Mouse (Mus musculus) mouse trophoblast stem cell (cell line): ENCODE results near the gene S100a6.

Experiments used
- in situ Hi-C, 2 experiments: fragments of 300-500 bp; cut with MseI, MboI; formaldehyde crosslinking; loops; 2 replicates in 1 of 2; 3 replicates in 1 of 2; pipeline ENCODE4 v1.15.1; 2025

Gene S100a6

DNA sequence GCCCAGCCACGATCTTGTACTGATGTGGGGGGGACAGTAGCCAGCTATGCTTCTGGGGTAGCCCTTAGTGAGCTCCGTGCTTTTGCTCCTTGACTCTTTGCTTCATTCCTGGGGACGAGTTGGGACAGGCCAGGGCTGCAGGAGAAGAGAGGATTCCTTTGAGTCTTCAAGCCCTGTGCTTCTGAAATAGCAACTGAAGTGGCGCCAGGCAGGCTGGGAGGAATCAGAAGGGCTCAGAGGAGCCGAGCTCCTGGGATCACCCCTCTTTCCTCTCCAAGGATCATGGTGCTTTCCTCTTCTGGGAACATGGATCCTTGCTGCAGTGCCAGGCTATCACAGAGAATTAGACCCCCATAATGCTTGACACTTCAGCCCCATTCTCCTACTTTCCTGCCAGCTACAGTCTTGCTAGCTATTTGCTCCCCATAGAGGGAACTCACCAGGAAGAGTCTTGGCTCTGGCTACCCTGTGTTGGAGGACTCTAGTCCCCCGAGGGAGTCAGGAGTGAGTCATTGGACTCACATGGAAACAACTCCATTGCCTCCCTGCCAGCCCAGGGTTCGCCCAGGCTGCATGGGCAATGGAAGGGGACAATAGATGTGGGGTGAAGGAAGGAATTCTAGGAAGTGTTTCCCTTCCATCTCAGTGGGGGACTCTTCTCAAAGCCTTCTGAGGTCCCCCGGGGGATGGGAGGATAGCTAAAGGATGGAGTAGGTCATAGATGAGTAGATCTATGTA, 12.1 kb upstream of the S100a6 start:
- in situ Hi-C loops: no loop called here

DNA sequence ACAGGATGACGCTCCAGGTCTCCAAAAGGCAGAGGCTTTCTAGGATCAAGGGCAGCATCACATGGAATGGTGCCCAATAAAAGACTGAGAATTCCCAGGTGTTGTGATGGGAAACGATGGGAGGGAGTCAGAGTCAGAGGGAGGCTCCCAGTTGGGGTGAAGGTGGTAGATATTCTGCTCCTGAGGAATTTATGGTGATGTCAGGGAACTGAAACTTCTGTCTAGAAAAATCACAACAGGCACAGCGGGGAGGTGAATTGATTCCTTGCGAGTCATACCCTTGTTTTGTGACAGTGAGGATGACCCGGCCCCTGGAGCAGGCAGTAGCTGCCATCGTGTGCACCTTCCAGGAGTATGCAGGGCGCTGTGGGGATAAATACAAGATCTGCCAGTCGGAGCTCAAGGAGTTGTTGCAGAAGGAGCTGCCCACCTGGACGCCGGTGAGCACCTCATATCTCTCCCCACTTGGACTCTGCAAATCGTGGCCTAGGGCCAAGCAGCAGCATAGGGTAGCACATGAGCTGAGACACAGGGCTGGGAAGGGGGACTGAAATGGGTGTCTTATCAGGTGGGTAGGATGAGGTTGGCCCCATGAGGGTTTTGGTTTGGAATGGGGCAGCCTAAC, 11.1 kb upstream of the S100a6 start, which contains the start of gene Gm42674:
TSS of gene Gm42674 (plus strand) at position 419 of the 625 bp plus-strand sequence.
- in situ Hi-C loops: no loop called here

DNA sequence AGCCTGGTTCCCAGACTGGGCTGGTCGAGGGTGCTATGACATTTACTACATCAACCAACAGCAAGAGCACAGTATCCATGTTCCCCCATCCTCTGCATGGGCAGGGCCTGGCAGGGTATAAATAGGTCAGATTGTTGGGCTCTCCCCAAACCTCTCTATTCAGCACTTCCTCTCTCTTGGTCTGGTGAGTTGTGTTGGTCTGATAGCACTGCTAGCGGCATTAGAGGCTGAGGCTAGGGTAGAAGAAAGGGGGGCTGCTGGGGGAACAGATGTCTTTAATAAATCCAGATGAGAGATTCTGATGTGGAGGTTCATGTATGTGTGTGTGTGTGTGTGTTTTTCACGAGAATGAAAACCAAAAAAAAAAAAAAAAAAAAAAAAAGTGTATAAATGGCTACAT, 9.1 kb upstream of the S100a6 start, which contains the start of gene S100a4:
TSS of gene S100a4 (plus strand) at position 149 of the 400 bp plus-strand sequence.
- in situ Hi-C loops: no loop called here

DNA sequence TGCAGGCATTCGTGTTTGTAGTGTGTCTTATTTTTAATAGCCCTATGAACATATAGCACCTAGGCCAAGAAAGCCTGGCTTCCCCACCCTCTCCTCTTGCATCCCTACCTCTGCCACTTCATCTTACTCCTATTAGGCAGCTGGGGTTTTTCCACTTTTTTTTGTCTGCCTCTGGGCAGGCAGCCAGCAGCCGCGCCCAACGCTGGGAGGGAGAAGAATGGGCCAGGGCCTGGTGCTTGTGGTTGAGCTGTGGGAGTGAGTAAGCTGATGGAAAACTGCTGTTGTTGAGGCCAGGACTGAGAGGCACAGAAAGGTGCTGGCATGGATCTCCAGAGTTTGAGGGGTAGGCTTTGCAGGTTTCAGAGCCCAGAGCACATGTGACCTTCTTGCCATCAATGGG, 8.3 kb upstream of the S100a6 start:
- in situ Hi-C loops: no loop called here

DNA sequence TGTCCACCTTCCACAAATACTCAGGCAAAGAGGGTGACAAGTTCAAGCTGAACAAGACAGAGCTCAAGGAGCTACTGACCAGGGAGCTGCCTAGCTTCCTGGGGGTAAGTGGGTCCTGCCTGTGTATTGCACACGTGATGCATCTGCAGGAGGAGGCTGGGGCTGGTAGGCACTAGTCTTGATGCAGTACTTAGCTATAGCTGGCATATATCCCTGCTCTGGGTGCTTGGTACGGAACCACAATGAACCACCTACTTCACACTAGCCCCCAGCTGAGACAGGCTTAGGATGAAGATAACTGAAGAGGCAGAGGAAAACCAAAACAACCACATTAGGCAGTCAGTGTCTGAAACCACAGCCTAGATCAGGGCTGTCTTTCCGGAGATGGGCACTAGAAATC, 7.6 kb upstream of the S100a6 start:
- in situ Hi-C loops: no loop called here

DNA sequence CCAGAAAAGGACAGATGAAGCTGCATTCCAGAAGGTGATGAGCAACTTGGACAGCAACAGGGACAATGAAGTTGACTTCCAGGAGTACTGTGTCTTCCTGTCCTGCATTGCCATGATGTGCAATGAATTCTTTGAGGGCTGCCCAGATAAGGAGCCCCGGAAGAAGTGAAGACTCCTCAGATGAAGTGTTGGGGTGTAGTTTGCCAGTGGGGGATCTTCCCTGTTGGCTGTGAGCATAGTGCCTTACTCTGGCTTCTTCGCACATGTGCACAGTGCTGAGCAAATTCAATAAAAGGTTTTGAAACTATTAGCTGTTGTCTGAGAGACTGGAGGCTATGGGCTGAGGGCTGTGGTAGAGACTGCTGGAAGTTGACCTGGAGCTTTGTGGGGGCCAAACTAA, 6.9 kb upstream of the S100a6 start:
- in situ Hi-C loops: no loop called here

DNA sequence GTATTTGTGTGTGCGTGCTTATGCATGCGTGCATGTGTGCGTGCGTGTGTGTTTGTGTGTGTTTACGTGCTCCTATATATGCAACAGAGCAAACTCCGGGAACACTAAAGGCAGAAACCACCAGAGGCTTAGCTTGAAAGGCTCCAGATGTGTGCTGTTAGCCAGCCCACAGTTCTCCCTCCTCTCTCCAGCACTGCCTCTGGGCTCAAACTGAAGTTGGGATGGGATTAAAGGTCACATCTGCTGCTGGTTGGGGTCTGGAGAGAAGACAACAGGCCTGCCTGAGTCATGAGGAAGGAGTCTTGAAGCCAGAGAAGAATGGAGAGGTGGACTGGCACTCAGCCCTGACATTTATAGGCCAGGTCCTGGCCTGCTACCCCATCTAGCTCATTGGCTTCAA, 6.5 kb upstream of the S100a6 start:
- in situ Hi-C loops: no loop called here

DNA sequence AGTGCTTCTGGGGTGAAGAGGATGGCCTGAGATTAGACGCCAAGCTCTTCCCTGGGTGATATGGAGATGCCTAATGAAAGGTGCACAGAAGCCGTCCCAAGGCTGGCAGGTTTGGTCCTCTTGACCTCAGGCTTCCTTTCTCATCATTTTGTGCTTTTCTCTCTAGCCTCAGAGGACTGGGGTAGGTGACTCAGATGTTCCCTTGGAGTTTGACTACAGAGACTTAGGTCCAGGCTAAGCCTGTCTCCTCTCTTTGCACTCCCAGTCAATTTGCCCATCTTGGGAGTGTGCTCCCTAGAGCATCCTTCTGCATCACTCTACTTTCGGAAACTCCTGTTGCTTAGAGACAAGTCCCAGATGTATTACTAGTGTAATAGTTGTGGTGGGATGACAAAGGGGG, 5.3 kb upstream of the S100a6 start:
- in situ Hi-C loops: no loop called here

DNA sequence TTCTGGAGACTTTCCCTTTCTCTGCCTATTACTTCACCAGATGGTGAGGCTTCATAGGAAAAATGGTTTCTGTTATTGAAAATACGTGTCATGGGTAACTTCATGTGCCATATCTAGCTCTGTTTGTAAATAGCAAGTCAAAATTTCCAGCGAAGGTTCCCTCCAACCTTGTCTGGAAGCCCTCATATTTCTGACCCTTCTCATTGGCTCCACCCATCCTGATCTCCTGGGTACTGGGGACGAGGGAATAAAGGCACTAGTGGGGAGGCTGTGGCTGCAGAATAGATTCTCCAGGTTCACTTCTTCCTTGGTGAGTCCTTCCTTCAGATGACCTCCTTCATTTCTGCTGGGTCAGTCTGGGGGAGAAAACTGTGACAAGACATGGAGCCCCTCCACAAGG, 4.5 kb upstream of the S100a6 start, which contains the start of gene S100a5:
TSS of gene S100a5 (plus strand) at position 301 of the 400 bp plus-strand sequence.
- in situ Hi-C loops: no loop called here

DNA sequence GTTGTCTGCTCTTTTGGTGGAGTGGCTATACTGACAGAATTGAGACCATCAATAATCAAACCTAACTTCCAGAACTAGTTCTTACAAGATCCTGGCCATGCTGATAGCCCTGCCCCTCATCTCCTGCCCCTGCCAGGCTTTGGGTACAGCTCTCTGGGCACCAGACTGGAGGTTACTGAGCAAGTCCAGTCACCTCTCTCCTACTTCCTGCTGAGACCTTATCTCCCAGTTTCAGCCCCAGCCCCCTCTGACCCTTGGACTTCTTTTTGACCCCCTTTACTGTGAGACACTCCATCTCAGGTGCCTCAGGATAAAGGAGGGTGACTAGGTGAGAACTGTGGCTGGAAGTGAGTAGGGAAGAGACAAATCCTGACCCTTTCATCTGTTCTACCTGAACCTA, 3.6 kb upstream of the S100a6 start:
- in situ Hi-C loops: no loop called here

DNA sequence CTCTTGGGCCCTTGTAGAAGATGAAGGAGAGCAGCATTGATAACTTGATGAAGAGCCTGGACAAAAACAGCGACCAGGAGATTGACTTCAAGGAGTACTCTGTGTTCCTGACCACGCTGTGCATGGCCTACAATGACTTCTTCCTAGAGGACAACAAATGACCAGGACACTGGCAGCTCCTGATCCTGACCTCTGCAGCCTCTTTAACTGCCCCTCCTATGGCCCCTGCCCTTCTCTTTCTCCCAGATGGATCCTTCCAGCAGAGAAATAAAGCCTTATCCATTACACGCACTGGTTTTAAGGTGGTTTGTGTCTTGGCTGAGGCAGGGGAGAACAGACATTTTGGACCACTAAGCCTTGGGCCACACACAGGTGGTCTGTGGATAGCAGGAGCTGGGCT, 1.2 kb upstream of the S100a6 start:
- in situ Hi-C loops: no loop called here

DNA sequence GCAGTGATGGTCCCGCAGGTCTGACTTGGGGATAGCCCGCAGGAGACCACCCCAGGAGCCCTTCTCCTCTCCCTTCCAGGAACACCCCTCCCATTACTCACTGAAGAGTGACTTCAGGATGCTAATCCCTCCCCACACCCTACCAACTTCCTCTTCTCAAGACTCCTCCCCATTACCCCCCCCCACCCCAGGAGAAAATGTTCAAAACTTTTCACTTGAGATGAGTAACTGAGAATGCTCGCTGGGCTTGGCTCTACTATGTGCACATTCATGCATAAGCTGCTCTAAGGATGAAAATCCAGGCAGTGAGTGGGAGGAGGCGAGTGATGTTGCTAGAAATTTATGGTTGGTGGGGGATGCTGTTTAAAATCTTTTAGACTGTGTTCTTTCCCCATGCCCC, 621 bp upstream of the S100a6 start:
- in situ Hi-C loops: no loop called here

DNA sequence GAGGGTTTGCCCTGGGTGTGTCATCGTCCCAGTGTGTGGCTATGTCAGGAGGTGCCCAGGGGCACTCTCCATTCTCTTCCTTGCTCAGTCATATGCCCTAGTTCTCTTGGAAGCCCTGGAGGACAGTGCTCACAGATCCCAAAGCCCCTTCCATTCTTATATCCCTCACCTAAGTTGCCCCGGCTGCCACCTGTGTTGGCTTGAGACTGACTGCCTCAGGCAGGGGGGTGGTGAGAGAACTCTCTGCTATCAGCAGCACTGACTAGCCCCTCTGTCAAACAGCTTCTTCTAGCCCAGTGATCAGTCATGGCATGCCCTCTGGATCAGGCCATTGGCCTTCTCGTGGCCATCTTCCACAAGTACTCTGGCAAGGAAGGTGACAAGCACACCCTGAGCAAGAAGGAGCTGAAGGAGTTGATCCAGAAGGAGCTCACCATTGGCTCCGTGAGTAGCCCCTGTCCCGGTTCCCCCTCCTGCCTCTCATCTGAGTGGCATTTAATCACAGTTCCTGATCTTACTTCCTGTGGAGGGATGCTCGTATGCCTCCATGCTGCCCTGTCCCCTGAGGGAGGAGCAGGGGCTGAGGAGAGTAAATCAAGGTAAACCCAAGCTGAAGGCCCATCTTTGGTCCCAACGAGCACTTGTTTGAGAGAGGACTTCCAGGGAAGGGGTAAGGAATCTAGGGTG, 922 bp downstream of the S100a6 start:
- in situ Hi-C loops: no loop called here

DNA sequence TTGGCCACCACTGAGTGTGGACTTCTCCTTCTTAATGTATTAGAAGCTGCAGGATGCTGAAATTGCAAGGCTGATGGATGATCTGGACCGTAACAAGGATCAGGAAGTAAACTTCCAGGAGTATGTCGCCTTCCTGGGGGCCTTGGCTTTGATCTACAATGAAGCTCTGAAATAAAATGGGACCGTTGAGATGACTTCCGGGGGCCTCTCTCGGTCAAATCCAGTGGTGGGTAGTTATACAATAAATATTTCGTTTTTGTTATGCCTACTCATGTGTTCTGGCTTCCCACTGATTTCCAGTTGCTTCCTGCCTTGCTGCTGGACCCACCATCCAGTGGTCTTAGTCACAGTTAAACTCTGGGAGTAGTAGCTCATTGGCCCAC, 1.5 kb downstream of the S100a6 start:
- in situ Hi-C loops: no loop called here

DNA sequence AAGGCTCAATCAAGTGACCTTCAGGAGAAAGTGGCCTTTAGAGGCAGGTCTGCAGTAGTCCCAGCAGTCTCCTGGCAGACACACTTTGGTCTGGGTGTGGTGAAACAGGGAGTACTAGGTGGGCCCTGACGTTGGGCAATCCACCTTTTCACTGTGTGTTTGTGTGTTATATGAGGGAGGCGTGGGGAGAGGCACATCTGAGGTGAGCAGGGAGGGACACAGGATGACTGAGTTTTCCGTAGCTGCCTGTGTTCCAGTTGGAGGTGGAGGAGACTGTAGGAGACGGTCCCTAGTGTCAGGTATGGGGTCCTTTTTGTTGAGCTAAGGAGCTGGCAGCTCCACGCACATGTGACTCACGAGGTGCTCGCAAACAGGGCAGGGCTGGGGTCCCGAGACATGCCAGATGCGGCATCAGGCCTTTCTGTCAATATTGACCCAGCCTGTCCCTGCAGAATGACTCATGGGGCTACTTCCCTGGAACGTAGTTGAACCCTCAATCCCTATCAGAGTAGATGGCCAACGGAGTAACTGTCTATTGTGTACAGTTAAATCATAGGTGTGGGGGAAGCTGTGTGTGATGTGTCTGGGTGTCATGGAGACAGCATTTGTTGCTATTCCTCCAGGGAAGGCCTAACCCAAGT, 2.0 kb downstream of the S100a6 start:
- in situ Hi-C loops: loop anchor here in 1 of 2 experiments (5.0 kb wide), 1 partner anchor 32 kb away; no protein-coding TSS in a partner anchor

DNA sequence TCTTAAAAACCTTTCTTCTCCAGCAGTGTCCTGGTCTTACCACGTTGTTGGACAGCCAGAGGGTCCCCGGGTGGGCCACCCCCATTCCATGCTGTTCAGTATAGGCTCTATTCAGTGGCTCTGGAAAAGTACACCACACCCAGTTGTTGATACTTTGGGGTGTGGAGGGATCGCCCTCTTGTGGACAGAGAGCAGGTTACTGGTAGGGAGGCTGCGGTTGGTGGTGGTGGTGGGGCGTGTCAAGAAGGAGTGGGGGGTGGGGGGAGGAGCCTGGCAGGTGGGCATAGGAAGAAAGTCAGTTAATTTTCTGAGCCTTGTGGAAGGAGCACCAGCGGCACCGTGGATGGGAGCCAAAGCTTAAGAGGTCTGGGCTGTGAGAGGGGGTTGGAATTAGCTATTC, 2.7 kb downstream of the S100a6 start:
- in situ Hi-C loops: loop anchor here in 1 of 2 experiments (5.0 kb wide), 1 partner anchor 33 kb away; no protein-coding TSS in a partner anchor

DNA sequence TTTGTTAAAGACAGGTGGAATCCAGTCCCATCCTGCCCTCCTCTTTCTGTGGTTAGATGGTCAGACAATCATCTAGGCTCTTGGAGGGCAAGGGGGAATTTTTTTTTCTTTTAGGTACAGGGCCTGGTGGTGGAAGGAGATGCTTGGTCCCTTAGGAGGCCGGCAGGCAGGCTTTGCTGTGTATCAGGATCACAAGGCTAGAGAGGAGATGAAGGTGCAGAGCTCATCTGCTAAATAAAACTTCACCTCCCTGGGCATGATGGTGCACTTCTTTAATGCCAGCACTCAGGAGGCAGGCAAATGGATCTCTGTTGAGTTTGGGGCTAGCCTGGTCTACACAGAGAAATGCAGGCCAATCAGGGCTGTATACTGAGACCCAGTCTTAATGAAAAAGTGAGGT, 3.2 kb downstream of the S100a6 start:
- in situ Hi-C loops: loop anchor here in 1 of 2 experiments (5.0 kb wide), 1 partner anchor 34 kb away; no protein-coding TSS in a partner anchor

DNA sequence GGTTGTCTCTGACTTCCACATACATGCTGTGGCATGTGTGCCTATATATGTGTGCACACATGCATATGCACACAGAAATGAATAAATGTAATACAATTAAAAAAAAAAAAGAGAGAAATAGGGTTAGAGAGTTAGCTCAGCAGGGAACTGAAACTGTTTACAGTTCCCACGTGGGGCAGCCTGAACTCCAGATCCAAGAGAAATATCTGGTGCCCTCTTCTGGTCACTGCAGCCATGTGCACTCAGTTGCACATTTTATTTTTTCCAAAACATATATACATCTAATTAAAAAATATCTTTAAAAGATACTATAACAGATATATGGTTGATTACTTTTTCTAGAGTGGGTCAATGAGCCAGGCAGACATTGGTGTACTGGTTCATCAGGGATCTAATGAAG, 4.9 kb downstream of the S100a6 start:
- in situ Hi-C loops: loop anchor here in 1 of 2 experiments (5.0 kb wide), 1 partner anchor 35 kb away; no protein-coding TSS in a partner anchor

DNA sequence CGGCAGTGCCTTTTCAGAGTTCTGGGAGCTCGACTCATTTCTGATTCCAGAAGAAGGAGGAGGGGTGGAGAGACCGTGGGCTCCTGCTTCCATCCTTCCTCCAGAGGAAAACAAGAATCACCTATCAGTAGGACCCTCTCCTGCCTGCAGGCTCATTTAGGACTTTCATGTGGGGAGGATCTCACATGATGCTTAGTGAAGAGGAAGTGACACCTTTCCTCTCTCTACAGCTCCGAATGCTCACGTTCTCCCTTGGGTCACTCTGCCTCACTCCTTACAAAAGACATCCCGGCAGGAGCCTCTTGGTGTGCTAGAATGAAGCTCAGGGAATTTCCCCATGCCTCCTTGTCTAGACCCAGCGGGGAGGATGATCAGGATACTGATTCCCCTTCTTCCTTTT, 8.9 kb downstream of the S100a6 start:
- in situ Hi-C loops: loop anchor here in 1 of 2 experiments (10.0 kb wide), 1 partner anchor 107 kb away; the partner anchor contains the start of genes S100a1 and S100a13

DNA sequence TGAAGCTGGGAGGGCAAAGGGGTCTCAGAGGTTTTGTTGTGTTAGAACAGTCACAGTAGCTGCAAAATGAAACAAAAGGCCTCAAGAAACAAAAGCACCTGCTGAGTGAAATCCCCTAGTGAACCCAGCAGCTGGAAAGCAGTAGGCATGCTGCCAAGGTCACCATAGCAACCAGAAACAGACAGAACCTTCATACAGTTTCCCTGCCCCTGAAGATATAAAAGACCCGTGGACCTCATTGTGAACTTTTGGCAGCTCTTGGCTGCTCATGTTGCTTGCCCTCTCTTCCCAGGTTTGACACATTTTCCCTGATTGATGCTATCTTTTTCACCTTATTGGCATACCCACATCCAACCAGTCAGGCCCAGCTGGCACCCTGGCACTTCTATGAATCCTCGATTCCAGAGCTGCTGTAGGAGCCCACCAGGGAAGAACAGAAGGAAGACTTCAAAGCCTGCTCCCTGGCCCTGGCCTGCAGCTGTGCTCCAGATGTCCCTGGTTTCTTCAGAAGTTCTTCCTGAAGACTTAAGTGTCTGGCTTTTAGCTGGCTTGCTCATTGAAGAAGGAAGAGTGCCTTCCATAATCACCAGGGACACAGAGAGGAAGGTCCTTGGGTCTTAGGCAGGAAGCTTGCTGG, 10.9 kb downstream of the S100a6 start:
- in situ Hi-C loops: loop anchor here in 1 of 2 experiments (10.0 kb wide), 1 partner anchor 109 kb away; the partner anchor contains the start of genes S100a1 and S100a13

DNA sequence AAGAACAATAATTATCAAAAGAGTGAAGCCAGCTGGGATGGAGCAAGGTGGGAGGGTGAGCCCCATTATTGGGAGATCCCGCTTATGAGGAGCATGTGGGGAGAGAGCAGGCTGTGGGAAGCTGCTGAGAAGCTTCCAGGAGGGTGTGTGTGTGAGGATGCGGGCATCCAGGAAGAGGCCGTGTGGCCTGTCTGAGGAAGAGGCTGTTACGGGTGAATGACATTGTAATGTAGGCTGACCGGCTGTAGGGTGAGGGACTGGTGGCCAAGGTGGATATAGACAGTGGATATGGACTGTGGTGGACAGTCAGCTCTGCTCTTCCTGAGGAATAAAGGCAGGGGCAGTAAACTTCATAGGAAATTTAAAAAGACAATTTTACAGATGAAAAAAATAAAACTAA, 12.8 kb downstream of the S100a6 start:
- in situ Hi-C loops: loop anchor here in 1 of 2 experiments (10.0 kb wide), 1 partner anchor 111 kb away; the partner anchor contains the start of genes S100a1 and S100a13
